Mouse (Mus musculus) retina, postnatal 1 day (tissue): ENCODE measurements around the gene Cngb1.

Source experiments
- DNase-seq: peaks from one replicate; pipeline ENCODE4 v3.0.0-alpha.2; 2012

Gene Cngb1

GRCm38 (mm10) chr8:95306431-95306830 lies at the start of gene Cngb1:
Gene Cngb1, minus strand, starts transcription at chr8:95306585.
- DNase-seq = peak; percentile 72

GRCm38 (mm10) chr8:95354606-95355005 lies 48.2 kb upstream of the Cngb1 start:
- DNase-seq = no peak

GRCm38 (mm10) chr8:95352871-95353866 lies 46.8 kb upstream of the Cngb1 start:
- peak; percentile 85 for DNase-seq

GRCm38 (mm10) chr8:95352151-95352870 lies 45.9 kb upstream of the Cngb1 start, which contains the start of gene Mmp15:
Gene Mmp15, plus strand, starts transcription at chr8:95352268.
- DNase-seq = peak; percentile 87

GRCm38 (mm10) chr8:95351461-95351860 lies 45.1 kb upstream of the Cngb1 start:
- DNase-seq = peak; percentile 70

- peak; percentile 30 for DNase-seq
Observed at GRCm38 (mm10) chr8:95348811-95349630, 42.6 kb upstream of the Cngb1 start.

- no peak for DNase-seq
Observed at GRCm38 (mm10) chr8:95348356-95348755, 42.0 kb upstream of the Cngb1 start.

GRCm38 (mm10) chr8:95346643-95347545 lies 40.5 kb upstream of the Cngb1 start:
- DNase-seq = peak; percentile 89

GRCm38 (mm10) chr8:95344668-95345067 lies 38.3 kb upstream of the Cngb1 start:
- no peak for DNase-seq

- no peak for DNase-seq
Observed at GRCm38 (mm10) chr8:95341721-95342120, 35.3 kb upstream of the Cngb1 start.

GRCm38 (mm10) chr8:95336363-95336762 lies 30.0 kb upstream of the Cngb1 start:
- DNase-seq = no peak

- DNase-seq = no peak
Observed at GRCm38 (mm10) chr8:95335706-95336105, 29.3 kb upstream of the Cngb1 start.

GRCm38 (mm10) chr8:95332437-95333199 lies 26.2 kb upstream of the Cngb1 start:
- DNase-seq = no peak

GRCm38 (mm10) chr8:95331720-95332436 lies 25.5 kb upstream of the Cngb1 start, which contains the start of the genes Zfp319 and Usb1:
Gene Zfp319, minus strand, starts transcription at chr8:95331950.
Gene Usb1, plus strand, starts transcription at chr8:95332284.
- peak; percentile 97 for DNase-seq

GRCm38 (mm10) chr8:95331156-95331719 lies 24.9 kb upstream of the Cngb1 start:
- no peak for DNase-seq

- DNase-seq = no peak
Observed at GRCm38 (mm10) chr8:95330367-95330766, 24.0 kb upstream of the Cngb1 start.

GRCm38 (mm10) chr8:95327866-95328465 lies 21.6 kb upstream of the Cngb1 start:
- no peak for DNase-seq

GRCm38 (mm10) chr8:95326822-95327221 lies 20.4 kb upstream of the Cngb1 start:
- no peak for DNase-seq

- peak; percentile 66 for DNase-seq
Observed at GRCm38 (mm10) chr8:95324646-95325045, 18.3 kb upstream of the Cngb1 start.
